Mouse (Mus musculus): Measurements from ENCODE around the gene Eno2.

Gene Eno2

GRCm38 (mm10) chr6:124759259-124759658, 10.2 kb downstream of the Eno2 start:
- peak; percentile 87 to 88 for DNase-seq

- DNase-seq: no peak
Observed at GRCm38 (mm10) chr6:124758849-124759232, 10.6 kb downstream of the Eno2 start.

GRCm38 (mm10) chr6:124757909-124758848, 11.3 kb downstream of the Eno2 start:
- DNase-seq: peak; percentile 71 to 76

- no peak for DNase-seq
Observed at GRCm38 (mm10) chr6:124757351-124757880, 12.1 kb downstream of the Eno2 start.

- DNase-seq: peak; percentile 78 to 83
Observed at GRCm38 (mm10) chr6:124756652-124757350, 12.7 kb downstream of the Eno2 start.

GRCm38 (mm10) chr6:124755831-124756595, 13.5 kb downstream of the Eno2 start, which contains the start of the genes Gm45234 and Atn1:
Gene Gm45234 (minus strand): TSS chr6:124756021.
Gene Atn1 (minus strand): TSS chr6:124756524.
- DNase-seq: peak; percentile 63 to 76

GRCm38 (mm10) chr6:124755306-124755705, 14.2 kb downstream of the Eno2 start:
- no peak for DNase-seq

GRCm38 (mm10) chr6:124753861-124754260, 15.6 kb downstream of the Eno2 start:
- DNase-seq: no peak

GRCm38 (mm10) chr6:124750405-124750804, 19.1 kb downstream of the Eno2 start:
- DNase-seq: no peak

- no peak for DNase-seq
Observed at GRCm38 (mm10) chr6:124746654-124747632, 22.5 kb downstream of the Eno2 start.

- DNase-seq: no peak
Observed at GRCm38 (mm10) chr6:124746296-124746605, 23.2 kb downstream of the Eno2 start.

GRCm38 (mm10) chr6:124745490-124746295, 23.8 kb downstream of the Eno2 start:
- DNase-seq: peak; percentile 95

GRCm38 (mm10) chr6:124744755-124745321, 24.6 kb downstream of the Eno2 start:
- peak in 1 of 2 experiments; percentile 63 for DNase-seq

- no peak for DNase-seq
Observed at GRCm38 (mm10) chr6:124743647-124744046, 25.8 kb downstream of the Eno2 start.

- no peak for DNase-seq
Observed at GRCm38 (mm10) chr6:124742839-124743514, 26.5 kb downstream of the Eno2 start.

GRCm38 (mm10) chr6:124741842-124742241, 27.6 kb downstream of the Eno2 start:
- no peak for DNase-seq

- peak; percentile 84 to 85 for DNase-seq
Observed at GRCm38 (mm10) chr6:124740888-124741761, 28.3 kb downstream of the Eno2 start, which contains the start of gene Grcc10. Gene Grcc10 (minus strand): TSS chr6:124741374.

- DNase-seq: peak in 1 of 2 experiments; percentile 70
Observed at GRCm38 (mm10) chr6:124740211-124740887, 29.1 kb downstream of the Eno2 start.
